Mouse (Mus musculus) brown adipose tissue, adult 24 weeks (tissue): ENCODE measurements around the gene Crip2. TPM values are rescaled to one million over a fixed set of nuclear protein-coding genes. Genes with fewer than 3 reads are reported as not detected.
A peak's percentile ranks its signal among the peaks of the same experiment; 100 is the strongest.

ENCODE experiments used
- H3K27ac ChIP-seq: fragments of 200-500 bp; replicated peaks from 2 replicates; pipeline ENCODE4 v1.5.1; 2012; ENCODE audit warnings: low read depth, mild to moderate bottlenecking, low read length
- H3K4me1 ChIP-seq: fragments of 200-500 bp; 2 replicates; pipeline ENCODE4 v1.6.1; 2012; ENCODE audit warnings: low read length, mixed read lengths; ENCODE audit not compliant: control insufficient read depth, insufficient read depth, insufficient read length
- H3K4me3 ChIP-seq: fragments of 200-500 bp; 2 replicates; pipeline ENCODE4 v1.5.1; 2012; ENCODE audit warnings: low read depth, mild to moderate bottlenecking, low read length, moderate library complexity; ENCODE audit not compliant: insufficient read depth
- polyA plus RNA-seq: library from polyadenylated mRNA; stranded (reverse); fragments of >200 nt; gene quantifications from 2 replicates; pipeline ENCODE4 v1.2.4, GENCODE M21; 2012; ENCODE audit not compliant: missing spikeins, insufficient read depth, insufficient read length

The Crip2 gene
- polyA plus RNA-seq, 1 experiment = 29.8 TPM

DNA sequence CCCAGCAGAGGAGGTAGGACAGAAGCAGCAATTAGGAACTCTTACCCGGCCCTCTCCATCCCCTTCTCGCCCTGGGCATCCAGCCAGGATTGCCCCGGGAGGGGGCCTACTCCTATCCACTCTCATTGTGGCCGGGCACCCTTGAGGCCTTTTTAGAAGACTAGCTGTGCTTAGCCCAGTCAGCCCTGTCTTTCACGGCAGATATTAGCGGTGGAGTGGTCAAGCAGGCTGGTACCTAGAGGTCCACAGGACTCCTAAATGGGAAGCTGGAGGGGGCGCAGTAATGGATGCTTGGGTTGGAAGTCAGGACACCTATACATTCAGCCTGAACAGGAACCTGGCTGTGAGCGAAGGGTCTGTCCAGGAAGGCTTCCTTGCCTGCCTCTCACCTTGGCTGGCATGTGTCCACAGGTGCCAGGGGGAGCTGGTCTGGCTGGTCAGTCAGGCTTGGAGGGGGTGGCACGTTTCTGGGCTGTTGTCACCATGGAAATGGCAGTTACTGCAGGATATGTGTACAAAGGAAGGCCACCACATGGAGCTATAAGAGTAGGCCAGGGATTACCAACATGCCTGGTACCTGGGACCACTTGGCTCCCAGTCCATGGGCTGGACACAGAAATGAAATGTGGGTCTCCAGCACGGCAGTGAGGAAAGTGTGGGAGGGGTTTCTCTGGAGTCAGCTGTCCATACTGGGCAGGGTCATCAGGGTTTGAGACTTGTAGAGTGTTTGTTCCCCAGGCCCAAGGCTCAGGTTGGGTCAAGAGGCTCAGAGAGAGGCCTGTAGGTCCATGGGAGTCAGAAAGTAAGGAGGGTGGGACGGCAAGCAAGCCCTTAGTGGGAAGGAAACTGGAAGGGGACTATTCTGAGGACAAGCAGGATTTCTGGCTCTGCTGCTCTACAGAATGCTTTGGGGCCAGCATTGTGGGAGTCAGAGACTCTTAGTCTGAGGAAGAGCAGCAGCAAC is 853 bp upstream of the Crip2 start:
- Histone ChIP-seq H3K4me1 (peaks cover 7% of the 10 kb centered on the region; the same call in 1 of the 2 replicates), H3K4me3 (peak overlapping the region; percentile 85), H3K27ac (no peak overlapping the region)

DNA sequence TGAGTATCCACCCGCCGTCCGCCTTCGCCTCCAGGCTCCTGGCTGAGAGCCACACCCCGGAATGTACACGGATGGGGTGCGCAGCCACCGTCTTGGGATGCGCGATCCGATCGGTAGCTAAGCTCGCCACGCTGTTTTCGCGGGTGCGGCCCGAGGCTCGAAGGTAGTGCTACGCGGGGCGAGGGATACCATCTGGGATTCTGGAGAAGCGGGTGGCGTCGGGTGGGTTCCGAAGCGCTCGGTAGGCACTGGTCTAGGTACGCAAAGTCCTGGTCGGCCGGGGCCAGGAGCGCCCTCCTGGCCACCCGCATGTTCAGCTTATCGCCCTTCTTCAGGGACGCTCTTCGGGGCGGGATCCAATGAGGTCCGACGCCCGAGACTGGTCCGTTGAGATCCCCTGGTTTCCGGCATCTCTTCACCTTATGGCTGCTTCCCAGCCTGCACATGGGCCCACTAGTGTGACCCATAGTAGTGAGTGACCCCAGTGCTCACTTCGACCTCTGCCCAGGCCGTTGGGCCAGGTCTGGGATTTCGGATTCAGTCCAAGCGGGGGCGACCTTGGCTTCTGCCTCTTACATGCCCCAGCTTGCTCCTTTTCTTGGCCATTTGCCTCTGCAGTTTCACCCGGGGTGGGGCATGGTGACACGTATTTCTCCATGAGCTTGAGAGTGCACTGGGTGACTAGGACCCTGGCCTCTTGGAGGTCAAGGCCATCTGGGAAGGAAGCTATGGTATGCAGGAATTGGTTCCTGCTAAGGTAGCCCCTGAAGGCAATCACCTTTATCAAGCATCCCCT is 778 bp downstream of the Crip2 start:
- peaks cover 12% of the 10 kb centered on the region; the same call in 1 of the 2 replicates for H3K4me1 ChIP-seq
- peak overlapping the region; percentile 95 for H3K27ac ChIP-seq
- peak overlapping the region; percentile 95 for H3K4me3 ChIP-seq

DNA sequence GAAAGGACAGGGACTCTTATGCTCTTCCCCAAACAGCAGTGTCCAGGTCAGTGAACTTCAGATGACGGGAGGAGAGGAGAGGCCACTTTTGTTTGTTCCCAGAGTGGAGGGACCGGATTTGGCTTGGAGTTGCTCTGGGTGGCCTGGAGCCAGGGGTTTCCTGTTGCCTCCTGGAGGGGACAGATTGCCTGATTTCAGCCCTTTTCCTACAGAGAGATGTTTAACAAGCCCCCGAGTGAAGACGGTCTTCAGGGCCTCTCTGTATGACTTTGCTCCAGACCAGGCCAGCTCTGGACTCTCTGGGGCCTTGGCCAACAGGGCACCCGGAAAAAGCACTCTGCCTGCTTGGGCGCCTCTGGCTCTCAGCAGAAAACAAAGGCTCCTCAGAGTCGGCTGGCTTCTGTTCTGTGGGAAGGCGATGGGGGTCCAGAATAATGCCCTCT is 1.5 kb downstream of the Crip2 start:
- H3K27ac ChIP-seq = peak overlapping the region; percentile 95
- H3K4me1 ChIP-seq = peaks cover 12% of the 10 kb centered on the region; the same call in 1 of the 2 replicates
- H3K4me3 ChIP-seq = peak overlapping the region; percentile 95

DNA sequence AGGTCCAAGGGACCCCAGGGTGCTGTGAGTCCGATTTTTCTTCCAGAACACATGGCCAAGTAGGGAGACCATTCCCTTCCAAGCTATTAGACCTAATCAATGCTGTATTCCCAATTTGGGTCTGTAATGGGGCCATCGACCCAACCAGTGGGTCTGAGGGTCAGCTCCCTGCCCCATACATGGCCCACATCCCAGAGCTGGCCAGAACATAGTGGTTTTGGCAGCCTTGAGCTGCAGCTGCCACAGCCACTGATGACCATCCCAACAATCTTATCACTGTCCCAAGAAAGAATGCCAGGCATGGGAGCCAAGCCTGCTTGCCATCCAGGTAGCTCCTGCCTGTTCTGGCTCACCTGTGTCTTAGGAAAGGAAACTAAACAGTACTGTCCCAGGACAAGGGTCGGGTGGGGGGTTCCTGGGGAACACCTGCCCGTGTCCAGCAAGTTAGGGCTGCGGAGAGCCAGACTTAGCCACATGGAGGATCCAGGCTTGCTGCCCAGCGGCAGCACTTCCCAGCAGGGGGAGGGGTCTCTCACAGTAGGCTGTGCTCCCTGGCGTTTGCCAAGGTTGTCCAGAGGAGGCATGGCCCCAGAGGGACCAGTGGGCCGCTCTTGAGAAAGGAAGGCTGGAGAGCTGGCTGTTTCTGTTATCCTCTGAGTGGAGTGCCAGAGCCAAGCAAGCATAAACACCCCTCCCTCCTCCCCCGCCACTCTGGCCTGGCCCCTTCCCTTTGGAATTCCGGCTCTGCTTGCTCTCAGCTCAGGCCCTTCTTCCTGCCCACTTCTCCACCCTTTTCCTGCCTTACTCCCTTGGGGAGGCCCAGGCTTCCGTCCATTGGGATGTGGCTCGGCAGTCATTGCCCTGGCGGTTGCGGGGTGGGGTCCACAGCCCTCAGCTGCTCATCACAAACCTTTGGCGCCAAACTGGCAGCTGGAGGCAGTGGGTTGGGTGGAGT is 2.3 kb downstream of the Crip2 start:
- peaks cover 13% of the 10 kb centered on the region; the same call in 1 of the 2 replicates for H3K4me1 ChIP-seq
- H3K27ac ChIP-seq = peak overlapping the region; percentile 95
- peak overlapping the region; percentile 95 for H3K4me3 ChIP-seq

DNA sequence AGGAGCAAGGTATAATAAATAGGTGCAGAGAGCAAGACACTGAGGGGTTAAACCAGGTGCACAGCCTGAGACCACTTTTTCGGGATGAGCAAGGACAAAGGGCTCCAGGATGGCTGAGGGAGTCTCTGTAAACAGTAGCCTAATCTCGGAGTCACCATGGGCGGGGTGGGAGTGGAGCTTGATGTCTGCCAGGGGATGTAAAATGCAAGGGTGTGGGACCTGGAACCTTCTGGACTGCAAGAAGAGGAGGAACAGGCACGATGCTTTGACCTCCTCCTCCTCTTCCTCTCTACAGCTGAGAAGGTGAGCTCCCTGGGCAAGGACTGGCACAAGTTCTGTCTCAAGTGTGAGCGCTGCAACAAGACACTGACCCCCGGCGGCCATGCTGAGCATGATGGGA is 3.1 kb downstream of the Crip2 start:
- peak overlapping the region; percentile 88 for H3K27ac ChIP-seq
- peak overlapping the region; percentile 57 for H3K4me3 ChIP-seq
- H3K4me1 ChIP-seq = peaks cover 14% of the 10 kb centered on the region; the same call in 1 of the 2 replicates

DNA sequence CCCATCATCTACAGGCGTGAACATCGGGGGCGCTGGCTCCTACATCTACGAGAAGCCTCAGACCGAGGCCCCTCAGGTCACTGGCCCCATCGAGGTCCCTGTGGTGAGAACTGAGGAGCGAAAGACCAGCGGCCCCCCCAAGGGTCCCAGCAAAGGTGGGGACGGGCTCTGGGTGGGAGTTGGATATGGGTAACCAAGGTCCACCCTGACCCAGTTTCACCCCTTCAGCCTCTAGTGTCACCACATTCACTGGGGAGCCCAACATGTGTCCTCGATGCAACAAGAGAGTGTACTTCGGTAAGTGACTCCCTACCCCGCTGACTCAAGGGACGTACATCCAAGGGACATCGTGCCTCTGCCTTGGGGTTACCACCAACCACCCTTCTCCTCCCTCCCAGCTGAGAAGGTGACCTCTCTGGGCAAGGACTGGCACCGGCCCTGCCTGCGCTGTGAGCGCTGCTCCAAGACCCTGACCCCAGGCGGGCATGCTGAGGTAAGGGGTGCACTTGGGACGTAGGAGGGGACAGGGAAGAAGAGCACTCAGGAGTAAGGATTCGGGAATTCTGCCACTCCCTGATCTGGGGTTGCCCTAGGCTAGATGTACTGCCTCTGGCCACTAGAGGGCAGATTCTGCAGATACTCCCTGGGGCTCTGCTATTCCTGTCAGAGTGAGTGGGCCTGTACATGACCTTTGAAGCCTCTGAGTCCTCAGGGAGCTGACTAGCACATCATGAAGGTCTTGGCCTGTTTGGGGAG is 4.1 kb downstream of the Crip2 start:
- peak overlapping the region; percentile 88 for H3K27ac ChIP-seq
- peaks cover 17% of the 10 kb centered on the region for H3K4me1 ChIP-seq
- no peak overlapping the region for H3K4me3 ChIP-seq

DNA sequence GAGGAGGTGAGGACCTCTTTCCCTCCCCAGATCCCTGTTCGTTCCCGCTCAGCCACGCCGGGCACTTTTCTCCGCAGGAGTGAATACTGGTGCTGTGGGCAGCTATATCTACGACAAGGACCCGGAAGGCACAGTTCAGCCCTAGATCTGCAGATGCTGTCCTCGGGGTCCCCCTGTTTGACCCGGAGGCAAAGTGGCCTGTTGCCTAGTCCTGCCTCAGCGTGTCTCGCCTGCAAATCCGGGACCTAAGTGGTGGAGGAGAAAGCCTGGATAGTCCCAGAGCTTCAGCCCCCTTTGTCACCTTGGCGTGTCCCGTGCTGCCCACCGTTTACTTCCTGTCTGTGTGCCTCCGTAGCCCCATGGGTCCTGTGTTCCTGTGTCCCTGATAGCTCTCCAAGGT is 4.8 kb downstream of the Crip2 start:
- no peak overlapping the region for H3K4me3 ChIP-seq
- H3K27ac ChIP-seq = no peak overlapping the region
- peaks cover 17% of the 10 kb centered on the region for H3K4me1 ChIP-seq

DNA sequence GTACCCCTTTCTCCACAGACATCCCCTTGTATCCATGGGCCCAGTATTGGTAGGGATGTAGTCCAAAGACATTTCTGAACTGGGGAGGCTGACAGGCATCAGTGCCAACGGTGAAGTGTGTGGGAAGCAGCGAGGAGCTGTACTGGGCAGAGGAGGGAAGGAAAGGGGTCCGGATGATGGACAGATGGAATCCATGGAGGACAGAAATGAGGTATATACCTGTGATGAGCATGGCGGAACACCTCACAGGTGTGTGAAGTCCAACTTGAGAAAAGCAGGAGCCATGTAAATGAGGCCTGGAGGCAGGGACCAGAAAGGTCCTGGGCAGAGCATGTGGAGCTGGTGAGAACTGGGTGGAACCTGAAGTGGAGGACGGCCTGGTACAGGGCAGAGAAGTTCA is 5.6 kb downstream of the Crip2 start:
- Histone ChIP-seq H3K4me3 (no peak overlapping the region), H3K4me1 (peaks cover 17% of the 10 kb centered on the region), H3K27ac (no peak overlapping the region)

DNA sequence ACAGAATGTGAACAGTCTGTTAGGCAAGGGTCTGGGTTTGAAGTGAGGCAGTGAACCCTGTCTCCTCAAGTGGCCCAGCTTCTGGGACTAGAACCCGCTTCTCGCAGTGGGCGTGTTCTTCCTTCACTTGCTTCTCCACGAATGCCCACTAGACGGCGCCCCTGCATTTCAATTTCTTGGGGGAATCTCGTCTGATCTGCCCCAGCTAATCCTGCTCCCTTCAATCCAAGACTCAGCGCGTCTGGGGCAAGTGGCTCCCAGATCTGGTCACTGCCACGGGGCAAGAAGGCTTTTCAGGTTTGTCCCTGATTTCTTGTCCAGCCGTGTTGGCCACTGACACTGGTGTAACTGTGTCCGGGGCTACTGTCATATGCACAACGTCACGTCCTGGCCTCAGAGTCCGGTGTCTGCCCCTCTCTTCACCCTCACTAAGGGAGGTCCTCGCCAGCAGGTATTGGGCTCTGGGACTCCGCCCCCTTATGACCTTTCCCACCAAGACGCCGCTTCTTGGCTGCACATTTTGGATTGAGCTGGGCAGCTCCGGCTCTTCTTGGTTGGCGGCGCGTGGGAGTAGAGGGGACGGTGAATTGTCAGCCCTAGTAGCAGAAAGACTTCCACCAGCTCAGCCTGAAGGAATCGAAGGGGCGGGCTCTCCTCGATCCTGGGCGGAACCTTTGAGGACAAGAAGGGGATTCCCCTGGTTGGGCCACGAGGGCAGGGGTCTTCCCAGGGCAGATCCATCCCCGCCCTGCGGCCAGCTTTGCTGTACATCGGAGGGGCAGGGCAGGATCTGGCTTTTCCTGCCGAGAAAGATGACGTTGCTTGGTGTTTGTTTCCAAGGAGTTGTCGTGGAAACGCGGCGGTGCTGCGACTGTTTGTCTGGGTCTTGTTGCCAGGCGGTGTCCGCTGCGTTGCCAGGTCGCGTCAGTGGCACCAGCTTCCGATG is 6.3 kb downstream of the Crip2 start, which contains the start of gene Crip1:
TSS of gene Crip1 (plus strand) at position 205 of the 946 bp plus-strand sequence.
- peak within 1 kb of the TSS; percentile 68 for H3K27ac ChIP-seq
- peak within 1 kb of the TSS; percentile 42 for H3K4me3 ChIP-seq
- peaks cover 20% of the 10 kb centered on the region for H3K4me1 ChIP-seq

DNA sequence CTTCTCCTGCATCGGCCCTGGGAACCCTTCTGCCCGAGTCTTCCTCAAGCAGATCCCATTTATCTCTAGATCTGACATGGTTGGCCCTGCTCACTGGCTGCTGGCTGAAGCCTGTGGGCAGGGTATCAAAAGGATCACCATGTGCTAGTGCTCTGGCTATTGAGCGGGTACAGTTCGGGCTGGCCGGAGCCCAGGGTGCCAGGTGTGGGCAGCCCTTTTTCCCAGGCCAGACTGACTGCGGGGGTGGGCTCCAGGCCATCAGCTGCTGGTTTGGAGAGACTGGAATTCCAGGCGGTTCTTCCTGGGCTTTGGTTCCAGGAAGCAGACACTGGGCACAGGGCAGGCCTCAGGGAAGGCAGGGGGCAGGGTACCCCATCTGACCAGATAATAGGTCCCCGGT is 7.4 kb downstream of the Crip2 start:
- Histone ChIP-seq H3K4me1 (peaks cover 17% of the 10 kb centered on the region), H3K27ac (peak overlapping the region; percentile 68; the same call in 1 of the 2 replicates), H3K4me3 (no peak overlapping the region)

DNA sequence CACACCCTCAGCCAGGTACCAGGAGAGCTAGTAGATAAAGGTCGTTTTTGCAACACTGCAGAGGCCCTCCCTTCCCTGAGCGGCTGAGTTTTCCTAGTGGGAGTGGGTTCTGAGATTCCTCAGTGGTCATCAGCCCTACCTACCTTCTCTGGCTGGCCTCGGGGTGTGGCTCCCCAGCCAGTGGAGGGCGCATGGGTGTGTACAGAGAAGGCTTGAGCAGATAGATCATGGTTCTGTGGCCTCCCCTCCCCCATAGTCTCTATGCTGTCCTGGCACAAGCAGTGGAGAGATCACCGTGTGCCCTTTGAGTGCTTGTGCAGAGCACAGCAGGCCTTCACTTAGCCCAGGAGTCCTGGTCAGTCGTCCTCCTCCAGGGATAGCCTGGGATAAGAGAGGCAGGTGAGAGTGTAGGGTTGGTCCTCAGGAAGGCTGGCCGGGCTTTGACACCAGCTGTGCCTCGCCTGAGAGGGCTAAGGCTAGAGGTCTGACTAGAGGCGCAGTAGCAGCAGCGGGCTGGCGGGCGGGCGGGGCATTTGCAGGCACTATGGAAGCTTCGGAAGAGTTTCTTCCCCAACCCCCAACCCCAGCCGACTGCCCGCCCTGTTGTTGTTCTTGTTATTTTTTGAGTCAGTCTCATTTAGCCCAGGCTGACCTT is 8.5 kb downstream of the Crip2 start:
- peaks cover 14% of the 10 kb centered on the region for H3K4me1 ChIP-seq
- H3K27ac ChIP-seq = no peak overlapping the region
- H3K4me3 ChIP-seq = no peak overlapping the region

DNA sequence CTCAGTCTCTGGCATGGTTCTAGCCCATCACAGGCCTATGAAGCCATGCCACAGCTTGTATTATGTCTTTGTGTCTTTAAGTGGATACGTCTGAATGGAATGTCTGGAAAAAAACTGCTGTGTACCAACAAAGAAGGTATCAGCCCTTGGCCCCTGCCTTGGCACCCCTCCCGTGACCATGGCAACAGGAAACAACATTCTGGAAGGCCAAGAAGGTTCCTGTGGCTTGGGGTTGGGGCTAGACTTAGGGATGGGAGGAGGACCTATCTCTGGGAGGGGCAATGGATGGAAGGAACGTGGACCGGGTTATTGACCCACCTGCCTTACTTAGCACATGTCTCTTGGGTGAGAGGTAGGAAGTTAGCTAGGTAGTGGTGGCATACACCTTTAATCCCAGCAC is 9.3 kb downstream of the Crip2 start:
- Histone ChIP-seq H3K4me3 (no peak overlapping the region), H3K4me1 (peaks cover 11% of the 10 kb centered on the region), H3K27ac (no peak overlapping the region)
